Mouse (Mus musculus): Measurements from ENCODE around the gene Nt5c2. TPM values are rescaled to one million over a fixed set of nuclear protein-coding genes. Genes with fewer than 3 reads are reported as not detected.

Nt5c2 gene
- polyA plus RNA-seq, 1 experiment from 2014 or later, result 67.1 TPM

DNA sequence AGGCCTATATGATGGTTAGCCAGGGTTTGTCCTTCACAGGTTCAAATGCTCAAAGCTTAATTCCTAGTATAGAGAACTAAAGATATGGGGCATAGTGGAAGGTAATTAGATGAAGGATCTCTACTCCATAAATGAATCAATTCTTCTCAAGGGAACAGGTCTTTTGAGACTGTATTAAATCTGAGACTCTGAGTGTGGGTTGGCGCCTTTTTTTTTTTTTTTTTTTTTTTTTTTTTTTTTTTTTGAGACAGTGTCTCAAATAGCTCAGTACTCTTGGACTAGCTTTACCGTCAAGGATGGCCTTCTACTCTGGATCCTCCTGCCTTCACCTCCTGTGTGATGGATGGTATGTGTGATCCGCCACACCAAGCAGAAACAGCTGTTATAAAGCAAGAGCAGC, 21.6 kb upstream of the Nt5c2 start:
- Histone ChIP-seq H3K27ac (no peak overlapping the region), H3K9ac (no peak overlapping the region), H3K4me2 (no peak overlapping the region), H3K4me1 (no peaks in the 10 kb centered on the region), H3K36me3 (peaks cover 82% of the 10 kb centered on the region), H3K4me3 (no peak overlapping the region), H3K27me3 (replicated peaks) (no peaks in the 10 kb centered on the region), H3K9me3 (replicated peaks) (no peaks in the 10 kb centered on the region)
- WGBS (ENCODE audit: insufficient replicate concordance), result 74% methylated on average over 3 of the region's 3 CpGs
- no peak for ATAC-seq

DNA sequence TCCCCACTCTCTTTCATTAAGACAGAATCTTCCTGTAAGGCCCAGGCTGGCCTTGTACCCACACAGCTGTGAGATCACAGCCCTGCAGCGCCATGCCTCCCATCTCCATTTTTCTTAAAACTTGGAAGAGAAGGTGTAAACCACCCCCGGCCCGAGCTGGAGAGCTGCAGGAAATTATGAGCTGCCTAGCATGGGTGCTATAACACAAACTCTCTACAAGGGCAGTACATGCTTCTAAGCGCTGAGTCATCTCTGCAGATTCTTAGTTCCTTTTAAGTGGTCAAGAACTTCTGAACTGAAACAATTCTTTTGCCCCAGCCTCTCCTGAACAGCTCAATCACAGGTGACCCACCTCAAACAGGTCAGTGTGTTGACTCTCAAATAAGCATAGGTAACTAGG, 20.0 kb upstream of the Nt5c2 start:
- WGBS (ENCODE audit: insufficient replicate concordance), result 75% methylated on average over 4 of the region's 4 CpGs
- Histone ChIP-seq H3K4me2 (no peak overlapping the region), H3K4me3 (no peak overlapping the region), H3K9ac (no peak overlapping the region), H3K9me3 (replicated peaks) (no peaks in the 10 kb centered on the region), H3K27ac (no peak overlapping the region), H3K4me1 (no peaks in the 10 kb centered on the region), H3K36me3 (peaks cover 67% of the 10 kb centered on the region), H3K27me3 (replicated peaks) (no peaks in the 10 kb centered on the region)
- ATAC-seq, result no peak

DNA sequence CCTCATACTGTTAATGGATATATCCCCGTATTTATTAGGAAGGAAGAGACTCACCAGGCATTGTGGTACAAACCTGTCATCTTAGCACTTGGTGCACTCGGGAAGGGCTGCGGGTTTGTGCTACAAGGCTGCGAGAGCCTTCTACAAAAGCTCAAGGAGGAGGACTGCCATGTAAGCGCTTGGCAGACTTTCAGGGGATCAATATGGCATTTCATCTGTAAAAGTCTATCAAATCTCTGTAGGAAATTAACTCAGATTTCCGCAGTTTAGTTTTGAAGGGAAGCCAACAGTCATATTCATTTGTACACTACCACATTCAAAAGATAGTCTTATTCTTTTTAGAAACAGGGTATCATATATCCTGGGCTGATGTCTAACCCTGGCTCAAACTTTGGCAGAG, 16.8 kb upstream of the Nt5c2 start:
- Histone ChIP-seq H3K9ac (no peak overlapping the region), H3K27ac (no peak overlapping the region), H3K27me3 (replicated peaks) (no peaks in the 10 kb centered on the region), H3K4me2 (no peak overlapping the region), H3K4me1 (no peaks in the 10 kb centered on the region), H3K9me3 (replicated peaks) (no peaks in the 10 kb centered on the region), H3K36me3 (peaks cover 38% of the 10 kb centered on the region), H3K4me3 (no peak overlapping the region)
- ATAC-seq, result no peak
- 82% methylated on average over 6 of the region's 6 CpGs for WGBS (ENCODE audit: insufficient replicate concordance)

DNA sequence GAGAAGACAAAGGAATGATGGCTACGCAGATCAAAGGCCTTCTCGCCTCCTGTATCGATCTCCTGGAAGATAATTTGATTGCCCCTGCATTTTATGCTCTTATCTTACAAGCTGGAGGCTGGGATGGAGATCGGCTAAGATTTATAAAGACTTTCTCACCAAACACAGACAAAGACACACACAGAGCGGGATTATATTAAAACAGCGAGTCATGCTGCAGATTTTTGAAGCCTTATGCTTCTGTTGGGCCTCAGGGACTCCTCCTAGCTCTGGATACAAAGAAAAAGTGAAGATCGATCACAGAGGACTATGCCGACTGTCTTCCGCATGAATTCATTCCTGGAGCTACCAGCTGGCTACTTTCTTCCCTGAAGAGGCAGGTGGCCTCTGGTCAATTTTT, 14.8 kb upstream of the Nt5c2 start:
- H3K9ac ChIP-seq, result no peak overlapping the region
- no peak overlapping the region for H3K27ac ChIP-seq
- 78% methylated on average over 9 of the region's 9 CpGs for WGBS (ENCODE audit: insufficient replicate concordance)
- no peak overlapping the region for H3K4me3 ChIP-seq
- no peak overlapping the region for H3K4me2 ChIP-seq
- H3K36me3 ChIP-seq, result peaks cover 21% of the 10 kb centered on the region
- H3K9me3 ChIP-seq (replicated peaks), result no peaks in the 10 kb centered on the region
- ATAC-seq, result no peak
- no peaks in the 10 kb centered on the region for H3K4me1 ChIP-seq
- no peaks in the 10 kb centered on the region for H3K27me3 ChIP-seq (replicated peaks)

DNA sequence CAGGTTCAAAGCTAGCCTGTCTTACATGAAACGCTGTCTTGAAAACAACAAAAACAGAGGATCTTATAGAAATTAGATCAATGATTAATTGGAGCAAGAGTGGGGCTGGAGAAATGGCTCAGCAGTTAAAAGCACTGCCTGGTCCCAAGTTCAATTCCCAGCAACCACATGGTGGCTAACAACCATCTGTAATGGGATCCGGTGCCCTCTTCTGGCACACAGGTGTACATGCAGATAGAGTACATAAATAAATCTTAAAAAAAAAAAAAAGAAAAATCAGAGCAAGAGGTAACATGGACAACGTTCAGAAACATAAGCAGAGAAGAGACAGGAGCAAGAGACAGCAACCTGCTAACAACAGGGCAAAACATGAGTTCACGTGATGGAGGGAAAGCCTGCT, 11.6 kb upstream of the Nt5c2 start:
- H3K27me3 ChIP-seq (replicated peaks), result peaks cover 23% of the 10 kb centered on the region
- no peaks in the 10 kb centered on the region for H3K9me3 ChIP-seq (replicated peaks)
- no peaks in the 10 kb centered on the region for H3K36me3 ChIP-seq
- no peak overlapping the region for H3K4me3 ChIP-seq
- no peak for ATAC-seq
- H3K4me2 ChIP-seq, result no peak overlapping the region
- WGBS (ENCODE audit: insufficient replicate concordance), result 78% methylated on average over 4 of the region's 4 CpGs
- H3K27ac ChIP-seq, result no peak overlapping the region
- no peaks in the 10 kb centered on the region for H3K4me1 ChIP-seq
- no peak overlapping the region for H3K9ac ChIP-seq

DNA sequence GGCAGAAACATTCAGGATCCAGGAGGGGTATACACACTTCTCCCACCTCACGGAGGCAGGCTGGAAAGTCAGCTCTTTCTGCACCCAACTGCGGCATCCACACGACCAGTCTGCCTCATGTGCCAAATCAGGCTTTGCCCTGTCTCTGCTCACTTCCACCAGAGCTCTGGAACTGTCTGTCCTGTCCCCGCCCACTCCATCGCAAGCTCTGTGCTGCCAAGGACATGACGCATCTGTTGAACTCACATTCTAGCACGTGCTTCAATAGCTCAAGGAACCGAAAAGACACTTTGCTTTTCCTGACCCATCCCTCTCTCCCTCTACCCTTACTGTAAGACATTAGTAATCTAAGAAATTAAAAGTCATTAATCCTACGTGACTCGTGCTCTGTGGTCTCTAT, 10.0 kb upstream of the Nt5c2 start:
- no peak overlapping the region for H3K27ac ChIP-seq
- ATAC-seq, result no peak
- no peaks in the 10 kb centered on the region for H3K9me3 ChIP-seq (replicated peaks)
- no peaks in the 10 kb centered on the region for H3K36me3 ChIP-seq
- H3K4me1 ChIP-seq, result no peaks in the 10 kb centered on the region
- no peak overlapping the region for H3K4me2 ChIP-seq
- no peak overlapping the region for H3K4me3 ChIP-seq
- 70% methylated on average over 10 of the region's 10 CpGs for WGBS (ENCODE audit: insufficient replicate concordance)
- H3K9ac ChIP-seq, result no peak overlapping the region
- H3K27me3 ChIP-seq (replicated peaks), result peaks cover 31% of the 10 kb centered on the region

DNA sequence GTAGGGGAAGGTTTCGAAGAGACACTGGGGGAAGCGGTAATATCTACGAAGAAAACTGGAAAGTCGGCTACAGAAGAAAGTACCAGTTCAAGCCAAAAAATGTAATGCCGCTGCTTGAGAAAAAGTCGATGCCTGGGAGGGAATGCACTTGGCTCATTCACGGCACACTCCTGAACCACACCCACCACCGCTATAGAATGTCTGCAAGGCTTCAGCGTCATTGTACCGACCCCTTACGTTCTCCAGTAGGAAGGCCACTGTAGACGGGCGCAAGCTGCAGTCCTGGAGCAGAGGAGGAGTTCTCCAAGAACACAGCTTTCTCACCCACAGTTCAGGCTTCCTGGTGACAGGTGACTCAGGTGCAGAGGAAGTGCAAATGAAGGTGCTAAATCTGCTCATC, 8.6 kb upstream of the Nt5c2 start:
- no peaks in the 10 kb centered on the region for H3K9me3 ChIP-seq (replicated peaks)
- no peaks in the 10 kb centered on the region for H3K36me3 ChIP-seq
- no peak overlapping the region for H3K4me2 ChIP-seq
- no peak overlapping the region for H3K9ac ChIP-seq
- no peaks in the 10 kb centered on the region for H3K4me1 ChIP-seq
- H3K4me3 ChIP-seq, result no peak overlapping the region
- WGBS (ENCODE audit: insufficient replicate concordance), result 71% methylated on average over 13 of the region's 13 CpGs
- no peak for ATAC-seq
- peaks cover 45% of the 10 kb centered on the region for H3K27me3 ChIP-seq (replicated peaks)
- no peak overlapping the region for H3K27ac ChIP-seq

DNA sequence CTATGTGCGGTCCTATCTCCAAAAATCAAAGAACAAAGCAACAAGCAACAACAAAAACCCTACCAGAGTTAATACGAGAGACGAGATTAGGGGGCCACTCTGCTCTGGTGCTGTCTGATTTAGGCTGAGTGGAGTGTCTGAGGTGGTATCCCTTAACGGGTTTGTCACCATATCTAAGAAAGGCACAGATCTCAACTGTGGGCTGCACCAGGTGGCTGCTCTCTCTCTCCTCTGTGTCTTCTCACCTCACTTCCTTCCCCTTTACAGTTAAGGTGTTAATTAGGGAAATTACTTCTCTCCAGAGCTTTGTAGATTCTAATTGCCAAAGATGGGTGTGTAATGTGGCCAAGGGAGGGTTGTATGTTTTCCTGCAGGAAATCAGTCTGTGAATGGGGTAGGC, 7.8 kb upstream of the Nt5c2 start:
- no peaks in the 10 kb centered on the region for H3K36me3 ChIP-seq

DNA sequence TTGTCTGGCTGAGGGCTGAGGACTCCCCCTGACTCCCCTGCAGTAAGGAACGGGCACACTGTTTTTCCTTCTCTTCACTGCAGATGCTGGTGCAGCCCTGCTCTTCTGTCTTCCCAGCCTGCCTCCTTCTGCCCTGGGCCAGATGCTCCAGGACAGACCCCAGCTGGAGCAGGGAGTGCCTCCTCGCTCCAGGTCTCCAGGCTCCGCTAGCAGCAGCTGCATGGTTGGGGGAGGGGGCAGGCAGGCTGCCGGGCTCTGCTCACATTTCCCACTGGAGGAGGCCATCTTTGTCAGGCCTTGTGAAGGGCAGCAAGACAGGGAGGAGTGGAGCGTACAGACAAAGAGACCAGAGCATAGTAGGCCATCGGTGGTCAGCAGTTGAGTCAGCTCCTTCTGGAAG, 4.4 kb upstream of the Nt5c2 start:
- H3K27ac ChIP-seq, result no peak overlapping the region
- H3K36me3 ChIP-seq, result no peaks in the 10 kb centered on the region
- WGBS (ENCODE audit: insufficient replicate concordance), result 40% methylated on average over 6 of the region's 6 CpGs
- H3K9ac ChIP-seq, result no peak overlapping the region
- H3K27me3 ChIP-seq (replicated peaks), result peaks cover 83% of the 10 kb centered on the region
- no peak overlapping the region for H3K4me2 ChIP-seq
- no peak overlapping the region for H3K4me3 ChIP-seq
- H3K9me3 ChIP-seq (replicated peaks), result no peaks in the 10 kb centered on the region
- no peak for ATAC-seq
- H3K4me1 ChIP-seq, result peaks cover 14% of the 10 kb centered on the region

More for the DNA sequence above, 7.8 kb upstream of the Nt5c2 start:
- Histone ChIP-seq H3K9ac (no peak overlapping the region), H3K4me1 (no peaks in the 10 kb centered on the region), H3K27me3 (replicated peaks) (peaks cover 54% of the 10 kb centered on the region), H3K9me3 (replicated peaks) (no peaks in the 10 kb centered on the region), H3K4me2 (no peak overlapping the region), H3K27ac (no peak overlapping the region), H3K4me3 (no peak overlapping the region)
- no peak for ATAC-seq
- 47% methylated on average over 4 of the region's 4 CpGs for WGBS (ENCODE audit: insufficient replicate concordance)

DNA sequence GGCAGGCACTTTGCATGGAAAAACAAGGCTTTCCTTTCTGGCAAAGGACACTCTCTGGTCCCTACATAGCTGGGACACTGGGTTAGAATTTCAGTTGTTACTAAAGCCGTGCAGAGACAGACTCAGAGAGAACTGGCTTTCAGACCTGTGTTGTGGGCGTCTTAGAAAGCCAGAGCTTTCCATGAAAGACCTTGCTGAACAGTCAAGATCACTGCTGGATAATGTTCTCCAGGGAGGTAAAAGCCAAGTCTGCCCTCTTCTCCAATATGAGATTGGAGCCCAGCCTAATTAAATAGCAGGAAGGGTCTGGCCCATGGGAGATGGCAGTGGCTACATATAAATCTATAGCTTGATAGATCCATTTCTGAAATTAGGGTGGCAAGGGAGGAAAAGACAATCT, 3.4 kb upstream of the Nt5c2 start:
- no peaks in the 10 kb centered on the region for H3K36me3 ChIP-seq
- H3K27me3 ChIP-seq (replicated peaks), result peaks cover 86% of the 10 kb centered on the region
- H3K9me3 ChIP-seq (replicated peaks), result no peaks in the 10 kb centered on the region
- no peak overlapping the region for H3K4me2 ChIP-seq
- ATAC-seq, result no peak
- no peak overlapping the region for H3K4me3 ChIP-seq
- WGBS (ENCODE audit: insufficient replicate concordance), result 32% methylated on average over 2 of the region's 2 CpGs
- H3K9ac ChIP-seq, result no peak overlapping the region
- peaks cover 18% of the 10 kb centered on the region for H3K4me1 ChIP-seq
- H3K27ac ChIP-seq, result no peak overlapping the region

DNA sequence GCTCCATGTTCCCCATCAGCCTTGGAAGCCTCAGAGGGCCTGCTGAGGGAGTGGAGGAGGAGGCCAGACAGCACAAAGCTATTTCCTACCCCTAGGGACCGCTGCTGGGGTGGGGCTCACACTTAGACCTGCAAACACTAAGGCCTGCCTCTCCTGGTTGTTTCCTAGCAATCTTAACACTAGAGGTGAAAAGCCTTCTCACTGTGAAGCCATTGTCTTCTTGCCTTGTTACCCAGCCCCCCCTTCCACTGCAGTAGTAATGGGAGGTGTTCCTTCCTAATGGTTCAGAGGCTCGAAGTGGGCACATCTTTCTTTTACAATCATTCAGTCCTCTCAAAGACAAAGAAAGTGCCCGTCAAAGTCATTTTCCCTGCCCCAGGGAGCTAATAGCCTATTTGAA, 2.9 kb upstream of the Nt5c2 start:
- H3K9ac ChIP-seq, result no peak overlapping the region
- H3K4me2 ChIP-seq, result no peak overlapping the region
- peaks cover 86% of the 10 kb centered on the region for H3K27me3 ChIP-seq (replicated peaks)
- no peak for ATAC-seq
- no peak overlapping the region for H3K27ac ChIP-seq
- peaks cover 18% of the 10 kb centered on the region for H3K4me1 ChIP-seq
- no peak overlapping the region for H3K4me3 ChIP-seq
- no peaks in the 10 kb centered on the region for H3K9me3 ChIP-seq (replicated peaks)
- 6% methylated on average over 3 of the region's 3 CpGs for WGBS (ENCODE audit: insufficient replicate concordance)
- no peaks in the 10 kb centered on the region for H3K36me3 ChIP-seq

DNA sequence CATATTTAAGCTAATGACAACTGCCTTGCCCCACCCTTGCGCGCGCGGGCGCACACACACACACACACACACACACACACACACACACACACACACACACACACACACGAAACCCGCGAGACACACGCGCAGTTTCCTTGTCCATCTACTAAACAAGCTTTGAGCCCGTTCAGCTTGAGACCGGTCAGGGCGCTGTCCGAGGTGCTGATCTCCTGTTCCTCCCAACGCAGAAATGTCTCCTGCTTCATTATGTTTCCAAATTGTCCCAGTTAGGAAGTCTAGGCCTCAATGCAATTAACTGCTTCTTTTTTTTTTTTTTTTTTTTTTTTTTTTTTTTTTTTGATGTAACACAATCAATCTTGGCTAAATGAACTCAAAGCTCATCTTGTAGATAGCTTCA, 1.5 kb upstream of the Nt5c2 start:
- H3K27me3 ChIP-seq (replicated peaks), result peaks cover 89% of the 10 kb centered on the region
- no peak overlapping the region for H3K4me2 ChIP-seq
- peaks cover 18% of the 10 kb centered on the region for H3K4me1 ChIP-seq
- H3K9ac ChIP-seq, result no peak overlapping the region
- H3K27ac ChIP-seq, result no peak overlapping the region
- WGBS (ENCODE audit: insufficient replicate concordance), result under 1% methylated on average over 14 of the region's 15 CpGs
- H3K4me3 ChIP-seq, result no peak overlapping the region
- no peak for ATAC-seq
- H3K36me3 ChIP-seq, result no peaks in the 10 kb centered on the region
- no peaks in the 10 kb centered on the region for H3K9me3 ChIP-seq (replicated peaks)

DNA sequence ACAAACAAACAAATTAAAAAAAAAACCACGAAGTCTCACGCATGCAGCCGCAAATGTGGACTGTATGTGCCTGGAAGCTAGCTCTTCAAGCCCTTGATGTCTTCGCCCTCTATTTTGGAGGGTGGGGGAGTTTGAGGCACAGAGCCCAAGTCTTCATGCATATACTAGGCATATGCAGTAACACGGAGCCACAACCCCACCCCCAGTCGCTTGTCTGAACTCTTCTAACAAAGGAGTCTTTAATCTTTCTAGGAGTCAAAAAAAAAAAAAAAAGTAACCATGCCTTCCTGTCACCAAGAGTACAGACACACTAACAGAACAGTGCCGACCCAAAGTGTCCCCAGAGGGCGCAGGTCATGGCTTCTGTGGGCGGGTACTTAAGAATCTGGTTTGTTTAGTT, 1.0 kb upstream of the Nt5c2 start:
- Histone ChIP-seq H3K27ac (no peak overlapping the region), H3K27me3 (replicated peaks) (peaks cover 93% of the 10 kb centered on the region), H3K4me1 (peaks cover 18% of the 10 kb centered on the region), H3K9me3 (replicated peaks) (no peaks in the 10 kb centered on the region), H3K4me2 (no peak overlapping the region), H3K9ac (no peak overlapping the region), H3K4me3 (no peak overlapping the region), H3K36me3 (no peaks in the 10 kb centered on the region)
- ATAC-seq, result no peak
- WGBS (ENCODE audit: insufficient replicate concordance), result 7% methylated on average over 9 of the region's 9 CpGs

All from liver, embryonic 12.5 days (tissue).